Mouse (Mus musculus) midbrain, embryonic 16.5 days (tissue): ENCODE measurements around the gene Esp24. TPM values are rescaled to one million over a fixed set of nuclear protein-coding genes. Genes with fewer than 3 reads are reported as not detected.
"Not testable (repeated sequence)": the region's sequence is repeated elsewhere in the genome, so short reads cannot be mapped to it uniquely, and the experiment has no call there.

Experiments
- ATAC-seq: fragments of 200-750 bp; cut with Nextera tagmentation; 2 replicates; pipeline ENCODE4 v1.8.0; 2017; ENCODE audit warnings: moderate TSS enrichment
- H3K27ac ChIP-seq: fragments of 300-500 bp; sonication (generic); 2 replicates; pipeline ENCODE4 v1.5.1; 2014; ENCODE audit warnings: mild to moderate bottlenecking, low read length, mixed read lengths
- H3K27me3 ChIP-seq: fragments of 300-500 bp; sonication (generic); 2 replicates; pipeline ENCODE4 v1.6.1; 2014; ENCODE audit warnings: low read depth, low read length, mixed read lengths; ENCODE audit not compliant: control insufficient read depth, insufficient read depth
- H3K36me3 ChIP-seq: fragments of 300-500 bp; sonication (generic); 2 replicates; pipeline ENCODE4 v1.6.1; 2014; ENCODE audit warnings: mild to moderate bottlenecking, low read length, moderate library complexity, mixed read lengths; ENCODE audit not compliant: control insufficient read depth, insufficient read depth
- H3K4me1 ChIP-seq: fragments of 300-500 bp; sonication (generic); 2 replicates; pipeline ENCODE4 v1.6.1; 2014; ENCODE audit warnings: mild to moderate bottlenecking, low read length, mixed read lengths; ENCODE audit not compliant: control insufficient read depth, insufficient read depth
- H3K4me2 ChIP-seq: fragments of 300-500 bp; sonication (generic); 2 replicates; pipeline ENCODE4 v1.6.1; 2014; ENCODE audit warnings: mild to moderate bottlenecking, low read length, mixed read lengths
- H3K4me3 ChIP-seq: fragments of 300-500 bp; sonication (generic); 2 replicates; pipeline ENCODE4 v1.5.1; 2014; ENCODE audit warnings: low read depth, mild to moderate bottlenecking, low read length, moderate library complexity, mixed read lengths
- H3K9ac ChIP-seq: fragments of 300-500 bp; sonication (generic); 2 replicates; pipeline ENCODE4 v1.6.1; 2014; ENCODE audit warnings: low read depth, low read length, mixed read lengths
- H3K9me3 ChIP-seq: fragments of 300-500 bp; sonication (generic); replicated peaks from 2 replicates; pipeline ENCODE4 v1.6.1; 2014; ENCODE audit warnings: mild to moderate bottlenecking, low read length, mixed read lengths; ENCODE audit not compliant: control insufficient read depth, poor library complexity, severe bottlenecking
- WGBS: fragments of 180-500 bp; shearing (Covaris S2); extraction: QIAGEN DNeasy Blood & Tissue Kit; methylation state at CpG from one replicate; pipeline ENCODE4 v1.1.7; 2014; 5-methylcytosine and 5-hydroxymethylcytosine counted together
- polyA plus RNA-seq: library from polyadenylated mRNA; unstranded; fragments of >200 nt; fragmentation: Nextera tagmentation; extraction: Ambion mirVana; gene quantifications from 2 replicates; pipeline ENCODE4 v1.2.1, GENCODE M21; 2015

The Esp24 gene
- polyA plus RNA-seq, result not detected in 2 replicates

- not testable (repeated sequence) for H3K36me3 ChIP-seq, H3K4me3 ChIP-seq, H3K9ac ChIP-seq, H3K4me1 ChIP-seq, H3K9me3 ChIP-seq, H3K4me2 ChIP-seq, ATAC-seq, H3K27me3 ChIP-seq, H3K27ac ChIP-seq
- 84% methylated on average over 3 of the region's 3 CpGs for WGBS
Observed at GRCm38 (mm10) chr17:39036395-39036794, at the start of gene Esp24. TSS of gene Esp24 (plus strand) at chr17:39036695.

GRCm38 (mm10) chr17:39009846-39010245 lies 26.6 kb upstream of the Esp24 start:
- no peak overlapping the region for H3K4me2 ChIP-seq
- WGBS, result 86% methylated on average over 1 of the region's 1 CpGs
- no peak overlapping the region for H3K27ac ChIP-seq
- no peaks in the 10 kb centered on the region for H3K4me1 ChIP-seq
- no peaks in the 10 kb centered on the region for H3K9me3 ChIP-seq
- ATAC-seq, result no peak
- H3K27me3 ChIP-seq, result no peaks in the 10 kb centered on the region
- H3K9ac ChIP-seq, result no peak overlapping the region
- H3K4me3 ChIP-seq, result no peak overlapping the region
- H3K36me3 ChIP-seq, result no peaks in the 10 kb centered on the region

DNA sequence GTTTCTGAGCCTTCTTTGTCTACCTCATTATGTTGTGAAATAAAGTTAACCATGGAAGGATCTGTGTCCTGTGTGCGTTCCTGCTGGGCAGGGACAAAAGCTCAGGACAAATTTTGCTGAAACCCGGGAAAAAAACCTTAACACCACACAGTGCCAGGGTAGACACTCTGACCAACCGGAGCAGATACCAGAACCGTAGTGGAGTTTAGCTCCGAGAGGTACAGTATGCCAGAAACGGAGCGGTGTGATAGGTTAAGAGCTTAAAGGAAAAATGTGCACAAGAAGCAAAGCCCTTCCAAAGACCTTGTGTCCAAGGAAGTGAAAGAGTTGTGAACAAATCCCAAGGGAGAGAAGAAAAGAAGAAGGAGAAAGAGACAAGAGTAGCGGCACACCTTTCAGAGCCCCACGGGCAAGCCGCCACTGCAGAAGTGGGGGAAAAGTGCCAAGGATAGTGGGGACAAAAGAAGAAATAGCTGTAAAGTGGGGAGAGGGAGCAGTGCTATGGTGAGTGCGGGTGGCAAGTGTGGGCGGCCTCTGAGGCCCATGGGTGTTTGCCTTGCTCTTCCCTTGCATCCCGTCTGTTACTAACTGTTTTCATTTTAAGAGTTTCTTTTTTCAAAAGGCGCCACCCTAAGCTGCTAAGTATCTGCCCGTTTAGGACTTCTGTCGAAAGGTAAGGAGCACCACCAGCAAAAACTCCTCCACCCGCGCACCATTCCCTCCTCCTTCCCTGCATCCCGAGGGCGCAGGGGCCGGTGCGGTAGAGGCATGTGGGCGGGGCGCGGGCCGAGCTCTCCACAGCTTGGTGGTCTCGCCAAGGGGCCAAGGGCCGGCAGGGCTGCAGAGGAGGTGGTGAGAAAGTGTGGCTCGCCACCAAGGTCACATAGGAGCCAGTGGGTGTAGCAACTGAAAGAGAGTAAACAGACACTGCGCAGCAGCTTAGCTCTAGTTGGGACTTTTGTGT lies 25.5 kb upstream of the Esp24 start:
- H3K9me3 ChIP-seq, result no peaks in the 10 kb centered on the region
- 39% methylated on average over 30 of the region's 30 CpGs for WGBS
- H3K4me1 ChIP-seq, result no peaks in the 10 kb centered on the region
- peak overlapping the region; percentile 48 for H3K4me3 ChIP-seq
- H3K9ac ChIP-seq, result peak overlapping the region; percentile 55; the same call in 1 of the 2 replicates
- no peaks in the 10 kb centered on the region for H3K27me3 ChIP-seq
- H3K27ac ChIP-seq, result no peak overlapping the region
- peak overlapping the region; percentile 67 for H3K4me2 ChIP-seq
- H3K36me3 ChIP-seq, result no peaks in the 10 kb centered on the region
- ATAC-seq, result peak; percentile 75

DNA sequence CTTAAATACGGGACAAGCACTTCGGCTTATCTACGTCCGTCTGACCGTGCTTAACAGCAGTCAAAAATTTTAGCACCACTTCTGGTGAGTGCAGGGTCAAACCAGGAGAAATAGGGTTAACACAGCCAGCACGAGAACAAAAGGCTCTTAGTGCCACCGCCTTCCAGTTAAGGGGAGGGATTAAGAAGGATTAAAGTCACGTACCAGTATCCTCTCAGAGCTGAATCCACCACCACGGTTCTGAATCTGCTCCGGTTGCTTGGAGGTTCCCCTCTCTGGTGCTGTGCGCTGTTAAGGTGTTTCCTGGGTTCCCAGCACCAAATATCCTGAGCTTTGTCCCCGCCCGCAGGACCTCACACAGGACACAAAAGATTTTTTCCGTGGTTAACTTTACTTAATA lies 19.3 kb upstream of the Esp24 start:
- H3K27me3 ChIP-seq, result no peaks in the 10 kb centered on the region
- H3K4me2 ChIP-seq, result peak overlapping the region; percentile 10; the same call in 1 of the 2 replicates
- peak; percentile 81 for ATAC-seq
- H3K4me1 ChIP-seq, result no peaks in the 10 kb centered on the region
- no peaks in the 10 kb centered on the region for H3K36me3 ChIP-seq
- no peak overlapping the region for H3K27ac ChIP-seq
- 34% methylated on average over 14 of the region's 14 CpGs for WGBS
- H3K9ac ChIP-seq, result no peak overlapping the region
- H3K4me3 ChIP-seq, result peak overlapping the region; percentile 15; the same call in 1 of the 2 replicates
- H3K9me3 ChIP-seq, result no peaks in the 10 kb centered on the region; the same call in 1 of the 2 replicates

DNA sequence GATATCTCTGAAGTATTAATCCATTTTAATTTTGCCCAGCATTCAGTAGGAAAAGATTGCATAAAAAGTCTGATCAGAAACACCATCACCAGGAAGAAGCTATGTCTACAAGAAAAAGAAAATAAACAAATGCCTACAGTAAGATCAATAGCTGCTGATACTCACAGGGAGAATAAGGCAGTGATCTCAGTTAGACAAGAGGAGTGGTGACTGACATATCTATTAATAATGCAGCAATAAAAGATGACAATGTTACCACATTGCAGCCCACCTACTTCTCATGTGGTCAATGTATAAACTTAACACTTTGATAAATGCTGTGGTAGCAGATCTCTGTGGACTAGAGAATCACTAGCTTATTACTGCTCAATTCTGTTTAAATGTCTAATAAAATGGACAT lies 6.7 kb downstream of the Esp24 start, which contains the start of gene Gm21903:
Gene Gm21903 (minus strand): TSS at position 101 of the 400 bp plus-strand sequence.
- Histone ChIP-seq H3K36me3 (no peaks in the 10 kb centered on the region), H3K4me2 (no peak within 1 kb of the TSS), H3K4me3 (no peak within 1 kb of the TSS), H3K9me3 (no peaks in the 10 kb centered on the region), H3K4me1 (no peaks in the 10 kb centered on the region), H3K27me3 (no peaks in the 10 kb centered on the region), H3K27ac (no peak within 1 kb of the TSS), H3K9ac (no peak within 1 kb of the TSS)
- ATAC-seq, result no peak

- no peak overlapping the region for H3K4me3 ChIP-seq
- H3K27me3 ChIP-seq, result no peaks in the 10 kb centered on the region
- H3K4me2 ChIP-seq, result no peak overlapping the region
- peaks cover 9% of the 10 kb centered on the region; the same call in 1 of the 2 replicates for H3K9me3 ChIP-seq
- no peaks in the 10 kb centered on the region for H3K4me1 ChIP-seq
- H3K36me3 ChIP-seq, result no peaks in the 10 kb centered on the region
- no peak overlapping the region for H3K9ac ChIP-seq
- H3K27ac ChIP-seq, result no peak overlapping the region
- ATAC-seq, result no peak
Observed at GRCm38 (mm10) chr17:39063641-39064040, 27.1 kb downstream of the Esp24 start.

- H3K4me2 ChIP-seq, result no peak within 1 kb of the TSS
- H3K27ac ChIP-seq, result no peak within 1 kb of the TSS
- no peaks in the 10 kb centered on the region for H3K36me3 ChIP-seq
- H3K9ac ChIP-seq, result no peak within 1 kb of the TSS
- H3K4me3 ChIP-seq, result no peak within 1 kb of the TSS
- 64% methylated on average over 1 of the region's 1 CpGs for WGBS
- H3K4me1 ChIP-seq, result no peaks in the 10 kb centered on the region
- ATAC-seq, result no peak
- H3K27me3 ChIP-seq, result no peaks in the 10 kb centered on the region
- H3K9me3 ChIP-seq, result peaks cover 9% of the 10 kb centered on the region
Observed at GRCm38 (mm10) chr17:39076937-39077336, 40.4 kb downstream of the Esp24 start, which contains the start of gene Esp23. TSS of gene Esp23 (minus strand) at chr17:39077037.
